Mouse (Mus musculus) ZHBTc4 (cell line): ENCODE results near the gene Orm2.

Experiments used
- DNase-seq: peaks from one replicate; pipeline ENCODE4 v3.0.0-alpha.2; 2011; ENCODE audit warnings: low read depth, low spot score

The Orm2 gene

DNA sequence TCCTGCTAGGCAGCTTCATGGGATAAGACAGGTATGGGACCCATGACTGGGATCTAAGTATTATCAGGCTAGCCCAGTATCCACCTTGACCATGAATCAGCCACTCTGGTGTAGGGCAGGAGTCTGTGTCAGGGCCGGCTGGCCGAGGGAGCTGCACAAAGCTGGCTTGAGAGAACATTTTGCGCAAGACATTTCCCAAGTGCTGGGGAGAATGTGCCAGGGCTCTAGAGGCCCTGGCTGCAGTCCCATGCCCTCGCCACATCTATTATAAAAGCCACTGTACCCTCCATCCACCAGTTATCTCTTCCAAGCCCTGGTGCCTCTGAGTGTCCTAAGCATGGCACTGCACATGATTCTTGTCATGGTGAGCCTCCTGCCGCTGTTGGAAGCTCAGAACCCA, at the start of gene Orm2:
TSS of gene Orm2 (plus strand) at position 300 of the 400 bp plus-strand sequence.
- no peak for DNase-seq

- no peak for DNase-seq
Observed at GRCm38 (mm10) chr4:63314063-63314462, 48.2 kb upstream of the Orm2 start.

DNA sequence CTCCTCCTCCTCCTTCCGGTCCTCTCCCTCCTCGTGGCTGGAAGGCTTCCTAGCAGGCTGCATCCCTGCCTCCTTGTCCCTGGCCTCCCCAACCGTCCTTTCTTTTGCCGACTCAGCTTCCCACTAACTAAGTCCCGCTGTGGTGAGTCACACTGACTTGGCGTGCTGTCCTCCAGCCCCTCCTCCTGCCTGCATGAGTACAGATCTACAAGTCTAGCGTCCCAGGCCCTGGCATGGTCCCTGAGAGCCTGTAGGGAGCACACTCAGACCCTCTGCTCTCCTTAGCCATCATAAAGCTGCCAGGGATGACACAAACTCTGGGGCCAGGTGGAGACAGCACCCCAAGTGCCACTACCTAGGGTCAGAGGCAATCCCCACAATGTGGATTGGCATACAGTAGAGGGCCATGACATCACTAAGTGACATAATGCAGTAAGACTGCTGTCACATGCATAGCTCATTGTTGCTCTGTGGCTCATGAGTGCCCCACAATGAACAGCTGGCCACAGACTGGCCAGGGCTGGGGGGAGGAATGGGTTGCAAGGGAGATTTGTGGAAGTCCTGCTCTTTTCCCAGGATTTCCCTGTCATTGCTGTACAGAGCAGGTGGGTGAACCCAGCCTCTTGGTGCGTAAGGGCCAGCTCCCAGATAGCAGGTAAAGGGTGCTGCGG, 46.0 kb upstream of the Orm2 start:
- DNase-seq: no peak

DNA sequence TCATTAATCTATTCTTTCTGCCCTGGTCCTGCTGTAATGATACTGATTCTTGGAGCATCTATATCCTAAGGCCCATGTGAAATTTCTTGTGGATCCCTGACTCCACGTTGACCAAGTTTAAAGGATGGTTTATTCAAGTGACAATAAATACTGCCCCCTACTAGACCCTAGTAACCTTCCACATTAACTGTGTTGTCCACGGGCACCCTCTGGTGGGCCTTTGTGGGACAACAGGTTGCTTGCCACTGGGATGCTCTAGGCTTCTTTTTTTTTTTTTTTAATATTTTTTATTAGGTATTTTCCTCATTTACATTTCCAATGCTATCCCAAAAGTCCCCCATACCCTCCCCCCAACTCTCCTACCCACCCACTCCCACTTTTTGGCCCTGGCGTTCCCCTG, 42.7 kb upstream of the Orm2 start:
- DNase-seq: peak; percentile 45

GRCm38 (mm10) chr4:63323275-63323815, 38.9 kb upstream of the Orm2 start:
- DNase-seq: no peak

GRCm38 (mm10) chr4:63333403-63333802, 28.8 kb upstream of the Orm2 start:
- DNase-seq: no peak

GRCm38 (mm10) chr4:63338414-63339076, 23.7 kb upstream of the Orm2 start:
- no peak for DNase-seq

- DNase-seq: peak; percentile 81
Observed at GRCm38 (mm10) chr4:63342491-63342890, 19.8 kb upstream of the Orm2 start.

DNA sequence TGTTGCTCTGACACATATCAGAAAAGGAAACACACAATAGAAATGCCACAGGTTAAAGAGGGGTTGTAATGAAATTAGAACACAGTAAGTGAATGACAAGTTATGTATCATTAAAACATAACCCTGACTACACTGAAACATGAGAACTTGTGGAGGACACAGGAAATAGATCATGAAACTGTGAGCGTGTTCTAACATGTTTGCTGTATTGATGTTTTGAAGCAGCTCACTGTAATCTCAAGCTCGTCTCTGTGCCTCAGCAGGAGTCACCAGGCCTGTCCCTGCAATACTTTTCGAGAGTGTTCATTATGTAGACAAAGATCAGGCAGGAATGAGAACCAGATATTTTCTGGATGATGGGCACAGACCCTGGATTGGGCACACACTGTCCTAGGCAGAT, 18.6 kb upstream of the Orm2 start:
- DNase-seq: no peak

DNA sequence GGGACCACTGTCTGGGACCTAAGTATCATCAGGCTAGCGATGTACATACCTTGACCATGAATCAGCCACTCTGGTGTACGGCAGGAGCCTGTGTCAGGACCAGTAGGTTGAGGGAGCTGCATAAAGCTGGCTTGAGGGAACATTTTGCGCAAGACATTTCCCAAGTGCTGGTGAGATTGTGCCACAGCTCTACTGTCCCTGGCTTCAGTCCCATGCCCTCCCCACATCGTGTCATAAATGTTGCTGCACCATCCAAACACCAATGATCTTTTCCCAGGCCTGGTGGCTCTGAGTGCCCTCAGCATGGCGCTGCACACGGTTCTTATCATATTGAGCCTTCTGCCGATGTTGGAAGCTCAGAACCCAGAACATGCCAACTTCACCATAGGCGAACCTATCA, 18.0 kb upstream of the Orm2 start, which contains the start of gene Orm1:
TSS of gene Orm1 (plus strand) at position 266 of the 400 bp plus-strand sequence.
- DNase-seq: no peak

DNA sequence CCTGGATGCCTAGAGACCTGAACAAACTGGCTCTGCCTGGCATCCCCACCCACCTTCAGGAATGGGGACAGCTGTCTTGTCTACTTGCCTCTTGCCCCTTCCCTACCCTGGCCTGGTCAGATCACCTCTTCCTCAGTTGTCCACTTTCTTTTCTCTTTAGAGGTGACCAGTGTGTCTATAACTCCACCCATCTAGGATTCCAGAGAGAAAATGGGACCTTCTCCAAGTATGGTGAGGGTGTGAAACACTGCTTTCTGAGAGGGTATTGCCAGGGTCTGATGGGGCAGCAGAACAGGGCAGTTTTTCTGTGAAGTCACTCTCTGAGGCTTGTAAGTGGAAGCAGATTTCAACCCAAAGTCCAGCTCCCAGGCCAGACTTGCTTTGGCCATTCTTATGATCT, 17.0 kb upstream of the Orm2 start:
- DNase-seq: no peak

GRCm38 (mm10) chr4:63346659-63347058, 15.6 kb upstream of the Orm2 start:
- DNase-seq: no peak

DNA sequence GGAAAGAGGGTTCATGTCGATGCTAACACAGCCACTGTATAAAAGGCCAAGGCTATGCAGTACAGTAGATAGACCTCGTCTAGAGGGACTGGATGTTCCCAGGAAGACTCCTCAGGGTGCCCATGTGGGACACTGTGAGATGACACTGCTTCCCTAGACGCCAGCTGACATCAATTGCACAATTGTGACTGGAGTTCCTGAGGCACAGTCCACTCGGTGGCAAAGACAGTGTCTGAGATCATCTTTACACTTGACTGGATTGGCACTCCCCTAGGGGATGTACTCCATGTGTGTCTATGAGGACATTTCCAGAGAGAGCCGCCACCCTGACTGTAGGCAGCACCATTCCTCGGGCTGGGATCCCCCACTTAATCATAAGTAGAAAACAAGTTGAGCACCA, 13.7 kb upstream of the Orm2 start:
- no peak for DNase-seq

DNA sequence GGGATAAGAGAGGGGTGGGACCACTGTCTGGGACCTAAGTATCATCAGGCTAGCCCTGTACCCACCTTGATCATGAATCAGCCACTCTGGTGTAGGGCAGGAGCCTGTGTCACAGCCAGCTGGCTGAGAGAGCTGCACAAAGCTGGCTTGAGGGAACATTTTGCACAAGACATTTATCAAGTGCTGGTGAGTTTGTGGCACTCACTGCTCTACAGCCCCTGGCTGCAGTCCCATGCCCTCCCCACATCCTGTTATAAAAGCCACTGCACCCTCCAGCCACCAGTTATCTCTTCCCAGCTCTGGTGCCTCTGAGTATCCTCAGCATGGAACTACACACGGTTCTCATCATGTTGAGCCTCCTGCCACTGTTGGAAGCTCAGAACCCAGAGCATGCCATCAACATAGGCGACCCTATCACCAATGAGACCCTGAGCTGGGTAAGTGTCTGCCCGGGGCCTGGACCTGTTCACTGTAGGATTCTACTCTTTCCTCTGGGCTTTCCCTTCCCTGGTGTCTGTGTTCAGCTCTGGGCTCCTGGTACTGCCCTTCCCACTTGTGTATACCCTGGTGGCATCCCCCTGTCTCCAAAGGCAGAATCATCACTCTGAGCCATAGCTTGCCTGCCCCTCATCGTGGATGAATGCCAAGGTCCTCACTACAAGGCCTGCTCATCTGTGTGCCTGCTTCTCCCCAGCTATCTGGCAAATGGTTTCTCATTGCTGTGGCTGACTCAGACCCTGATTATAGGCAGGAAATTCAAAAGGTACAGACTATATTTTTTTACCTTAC, 6.2 kb upstream of the Orm2 start, which contains the start of gene Orm3:
TSS of gene Orm3 (plus strand) at position 286 of the 789 bp plus-strand sequence.
- DNase-seq: no peak

DNA sequence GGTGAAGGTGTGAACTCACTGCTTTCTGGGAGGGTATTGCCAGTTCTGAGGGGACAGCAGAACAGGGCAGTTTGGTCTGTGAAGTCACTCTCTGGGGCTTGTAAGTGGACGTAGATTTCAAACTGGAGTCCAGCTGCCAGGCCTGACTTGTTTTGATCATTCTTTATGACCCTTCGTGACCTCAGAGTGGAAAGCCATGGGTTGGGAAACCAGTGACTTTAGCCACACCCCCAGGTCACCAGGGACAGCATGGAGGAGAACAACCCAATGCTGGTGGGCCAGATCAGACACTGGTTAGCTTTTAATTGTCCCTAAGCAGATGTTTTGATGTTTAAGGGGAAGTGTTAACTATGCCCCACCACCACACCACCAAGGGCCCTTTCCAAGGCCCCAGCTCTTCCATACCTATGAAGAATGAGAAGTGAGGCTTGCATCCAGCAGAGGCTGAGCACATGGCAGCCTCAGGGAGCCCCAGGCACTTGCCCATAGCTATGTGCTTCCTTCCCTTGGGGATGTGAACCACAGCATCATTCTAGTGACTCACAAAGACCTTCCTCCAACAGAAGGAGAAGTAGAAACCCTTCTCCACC, 5.2 kb upstream of the Orm2 start:
- DNase-seq: no peak

- no peak for DNase-seq
Observed at GRCm38 (mm10) chr4:63359861-63360260, 2.4 kb upstream of the Orm2 start.

GRCm38 (mm10) chr4:63368577-63368976, 6.3 kb downstream of the Orm2 start:
- peak; percentile 83 for DNase-seq

GRCm38 (mm10) chr4:63370897-63371296, 8.6 kb downstream of the Orm2 start:
- DNase-seq: no peak

DNA sequence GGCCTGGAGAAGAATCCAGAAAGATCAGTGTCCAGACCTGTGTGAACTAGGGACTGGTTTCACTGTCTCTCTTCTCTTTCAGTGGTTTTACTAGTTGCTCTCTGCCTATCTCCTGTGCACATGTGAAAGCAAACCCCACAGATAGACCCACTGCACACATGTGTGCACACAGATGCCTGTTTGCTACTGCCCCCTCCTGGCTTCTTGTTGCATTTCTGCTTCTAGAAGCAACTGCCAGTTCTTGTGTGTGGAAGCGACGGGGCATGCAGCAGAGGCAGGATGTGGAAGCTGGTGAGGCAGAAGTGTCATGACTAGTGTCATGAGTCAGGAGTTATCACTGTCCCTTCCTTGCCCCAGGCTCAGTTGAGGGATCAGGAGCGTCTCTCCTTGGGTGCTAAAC, 9.6 kb downstream of the Orm2 start:
- DNase-seq: peak; percentile 48

DNA sequence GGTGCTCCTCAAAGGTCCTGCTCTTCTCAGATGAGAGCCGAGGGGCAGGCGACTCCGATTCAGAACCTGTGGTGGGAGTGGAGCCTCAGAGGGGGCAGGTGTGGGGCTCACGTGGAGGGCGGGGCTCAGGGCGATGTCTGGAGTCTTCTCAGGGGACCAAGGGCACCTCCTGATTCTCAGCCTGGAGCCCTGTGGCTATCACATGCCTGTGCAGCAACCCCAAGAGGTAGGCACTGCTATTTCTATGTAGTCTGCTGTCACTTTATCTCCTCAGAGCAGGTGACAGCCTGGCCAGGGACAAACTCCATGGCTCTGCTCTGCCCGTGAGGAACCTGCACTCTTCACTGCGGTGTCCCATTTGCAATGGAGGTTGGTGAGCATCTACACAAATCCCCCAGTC, 11.2 kb downstream of the Orm2 start:
- DNase-seq: no peak

- DNase-seq: no peak
Observed at GRCm38 (mm10) chr4:63374331-63374730, 12.1 kb downstream of the Orm2 start.

DNA sequence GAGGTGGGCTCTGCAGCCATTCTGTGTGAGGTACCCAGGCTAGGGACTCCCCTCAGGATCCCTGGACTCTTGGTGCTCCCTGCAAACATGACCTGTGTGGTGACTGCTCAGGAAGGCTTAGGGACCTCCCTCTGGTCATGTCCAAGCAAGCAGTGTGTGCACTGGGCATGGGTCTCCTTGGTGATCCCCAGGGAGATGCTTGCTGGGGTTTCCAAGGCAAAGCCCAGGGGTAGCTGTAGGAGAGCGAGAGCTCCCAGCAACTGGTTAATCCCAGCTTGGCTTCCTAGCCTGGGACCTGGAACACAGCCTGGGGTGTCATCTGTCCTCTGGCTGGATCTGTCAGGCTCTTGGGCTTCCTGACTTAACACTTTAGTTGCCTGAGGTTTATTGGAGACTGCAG, 13.1 kb downstream of the Orm2 start:
- DNase-seq: no peak
